Mouse (Mus musculus) CD8-positive naive resting alpha-beta T cell, adult 2 months (primary cell): Measurements from ENCODE around the gene Slc24a3.

Experiments
- DNase-seq, 2 experiments: peaks; one replicate each; pipeline ENCODE4 v3.0.0; 2022; ENCODE audit warnings: low read depth in 2 of 2, low spot score in 2 of 2

Gene Slc24a3

GRCm38 (mm10) chr2:145353801-145354200 lies 186.2 kb downstream of the Slc24a3 start:
- no peak for DNase-seq

GRCm38 (mm10) chr2:145358236-145358942 lies 190.8 kb downstream of the Slc24a3 start:
- no peak for DNase-seq

GRCm38 (mm10) chr2:145363604-145364003 lies 196.1 kb downstream of the Slc24a3 start:
- DNase-seq, result no peak

GRCm38 (mm10) chr2:145368701-145369100 lies 201.1 kb downstream of the Slc24a3 start:
- DNase-seq, result no peak

DNA sequence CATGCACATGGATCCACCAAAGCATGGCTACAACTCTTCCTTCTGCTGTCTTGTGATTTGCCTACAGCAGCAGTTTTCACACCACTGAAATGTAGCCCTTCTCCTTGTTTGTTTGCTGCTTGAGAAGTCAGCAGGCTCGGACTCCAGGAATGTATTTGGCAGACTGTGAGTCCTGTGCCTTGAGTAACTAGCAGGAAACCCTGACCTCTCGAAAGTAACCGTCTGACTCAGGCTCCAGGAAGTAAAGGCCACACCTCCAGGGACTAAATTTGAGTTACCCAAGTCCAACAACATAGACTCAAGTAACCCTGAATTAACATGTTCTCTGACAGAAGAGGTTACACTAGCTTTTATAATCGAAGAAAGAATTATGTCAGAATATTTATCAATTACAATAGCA lies 203.2 kb downstream of the Slc24a3 start:
- DNase-seq, result no peak

GRCm38 (mm10) chr2:145373803-145374202 lies 206.2 kb downstream of the Slc24a3 start:
- DNase-seq, result no peak

DNA sequence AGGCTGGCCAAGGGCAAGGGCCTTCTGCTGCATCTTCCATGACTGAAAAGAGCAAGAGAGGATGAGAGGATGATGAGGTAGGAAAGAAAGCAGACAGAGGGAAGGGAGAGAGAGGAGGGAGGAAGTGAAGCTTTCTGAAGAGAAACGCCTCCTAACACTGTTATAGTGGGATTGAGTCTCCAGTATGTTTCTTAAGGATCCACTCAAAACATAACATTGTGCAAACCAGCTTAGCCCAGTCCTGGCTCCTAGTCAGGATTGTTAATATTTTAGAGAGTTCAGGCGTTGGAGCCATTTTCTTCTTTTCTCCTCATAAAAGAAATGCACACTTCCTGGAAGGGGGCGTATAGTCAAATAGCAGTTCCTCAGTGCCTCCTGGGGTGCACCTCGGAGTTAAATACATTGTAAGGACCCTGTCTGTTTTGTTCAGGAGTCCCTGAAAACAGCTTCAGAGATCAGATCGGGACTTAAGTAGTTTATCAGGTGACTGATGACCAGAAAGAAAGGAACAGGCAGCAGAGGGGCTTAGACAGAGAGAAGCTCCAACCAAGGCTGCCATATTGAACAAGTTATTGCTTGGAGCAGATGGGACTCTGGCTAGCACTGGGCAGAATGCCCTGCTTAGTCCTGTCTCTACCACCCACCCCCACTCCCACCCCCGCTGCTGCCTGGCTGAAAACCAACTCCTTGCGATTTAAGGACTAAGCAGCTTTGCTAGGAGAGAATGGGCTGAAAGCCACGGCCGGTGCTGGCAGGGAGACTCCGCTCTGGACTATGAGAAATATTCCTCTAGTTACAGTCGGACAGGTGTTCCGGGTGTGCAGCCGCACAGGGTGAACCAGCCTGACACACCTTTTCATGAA lies 215.6 kb downstream of the Slc24a3 start:
- DNase-seq, result no peak

DNA sequence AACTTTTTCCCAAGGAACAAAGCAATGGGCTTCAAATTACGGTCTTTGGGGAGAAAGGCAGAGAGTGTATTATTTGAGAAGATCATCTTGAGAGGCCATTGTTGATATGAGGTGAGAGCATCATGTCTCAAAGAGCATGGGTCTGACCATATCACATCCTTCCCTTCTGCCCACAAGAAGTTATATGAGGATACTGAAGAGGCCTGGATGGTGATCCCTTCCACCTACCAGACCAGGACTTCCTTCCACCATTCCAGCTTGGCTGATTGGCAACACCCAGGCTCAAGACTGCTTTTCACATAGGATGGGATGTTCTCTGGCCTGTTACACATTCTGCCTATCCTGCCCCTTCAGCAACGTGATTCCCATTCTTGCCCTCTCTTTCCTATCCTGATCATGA lies 216.7 kb downstream of the Slc24a3 start:
- DNase-seq, result no peak

- no peak for DNase-seq
Observed at GRCm38 (mm10) chr2:145385220-145385619, 217.7 kb downstream of the Slc24a3 start.

- DNase-seq, result no peak
Observed at GRCm38 (mm10) chr2:145385773-145386172, 218.2 kb downstream of the Slc24a3 start.

- no peak for DNase-seq
Observed at GRCm38 (mm10) chr2:145395804-145396203, 228.2 kb downstream of the Slc24a3 start.

GRCm38 (mm10) chr2:145396579-145396978 lies 229.0 kb downstream of the Slc24a3 start:
- DNase-seq, result no peak

- DNase-seq, result no peak
Observed at GRCm38 (mm10) chr2:145397456-145398206, 230.1 kb downstream of the Slc24a3 start.

DNA sequence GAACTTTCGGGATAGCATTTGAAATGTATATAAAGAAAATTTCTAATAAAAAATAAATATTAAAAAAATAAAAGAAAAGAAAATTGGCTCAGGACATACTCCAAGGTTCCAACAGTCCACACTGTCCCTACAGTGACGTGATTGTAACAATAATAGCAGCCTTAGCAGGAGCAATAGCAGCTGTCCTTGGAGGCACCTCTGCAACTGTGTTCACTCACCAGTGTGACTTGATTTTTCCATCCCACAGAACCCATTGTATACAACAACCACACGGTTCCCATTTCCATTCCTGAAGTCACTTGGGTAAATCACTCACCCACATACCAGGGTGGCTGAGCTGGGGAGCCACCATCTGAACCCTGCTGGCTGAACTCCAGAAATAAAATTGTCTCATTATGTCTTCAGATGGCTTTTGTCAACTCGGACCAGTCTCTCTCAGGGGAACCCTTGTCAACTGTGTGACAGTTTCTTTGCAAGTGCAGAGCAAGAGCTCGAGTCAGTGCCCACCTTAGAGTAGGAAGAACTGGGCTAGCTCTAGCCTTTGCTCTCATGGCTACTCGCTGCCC lies 233.8 kb downstream of the Slc24a3 start:
- DNase-seq, result no peak

GRCm38 (mm10) chr2:145401996-145402395 lies 234.4 kb downstream of the Slc24a3 start:
- DNase-seq, result no peak

DNA sequence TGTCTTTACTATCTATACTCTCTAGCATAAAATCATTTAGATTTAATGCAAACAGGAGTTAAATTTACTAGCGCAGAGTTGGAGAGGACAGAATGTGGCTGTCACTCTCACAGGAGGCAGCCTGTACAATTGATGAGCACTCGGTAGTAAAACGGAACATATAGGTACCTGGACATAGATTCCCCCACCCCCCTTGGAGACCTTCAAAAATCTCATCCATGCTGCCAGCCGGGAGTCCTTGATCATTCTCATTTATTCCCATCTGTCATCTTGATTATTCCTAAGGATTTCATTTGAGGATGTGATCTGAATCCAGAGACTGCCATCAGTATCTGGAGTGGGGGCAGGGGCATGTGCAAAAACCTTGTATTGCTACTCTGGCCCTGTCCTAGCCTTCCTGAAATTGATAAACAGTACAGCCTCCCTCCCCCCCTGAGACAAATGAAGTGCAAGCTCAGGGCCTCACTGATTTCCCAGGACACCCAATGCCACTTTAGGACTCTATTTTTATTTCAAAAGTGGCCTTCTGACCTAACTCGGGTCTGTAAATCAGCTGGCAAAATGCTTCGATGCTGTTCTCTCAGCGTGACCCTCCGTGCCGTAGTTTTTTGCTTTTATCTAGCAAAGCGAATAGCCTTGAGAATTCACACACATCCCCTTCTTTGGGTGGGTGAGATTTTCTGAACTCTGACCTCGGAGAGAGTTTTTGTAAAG lies 237.4 kb downstream of the Slc24a3 start:
- DNase-seq, result no peak

DNA sequence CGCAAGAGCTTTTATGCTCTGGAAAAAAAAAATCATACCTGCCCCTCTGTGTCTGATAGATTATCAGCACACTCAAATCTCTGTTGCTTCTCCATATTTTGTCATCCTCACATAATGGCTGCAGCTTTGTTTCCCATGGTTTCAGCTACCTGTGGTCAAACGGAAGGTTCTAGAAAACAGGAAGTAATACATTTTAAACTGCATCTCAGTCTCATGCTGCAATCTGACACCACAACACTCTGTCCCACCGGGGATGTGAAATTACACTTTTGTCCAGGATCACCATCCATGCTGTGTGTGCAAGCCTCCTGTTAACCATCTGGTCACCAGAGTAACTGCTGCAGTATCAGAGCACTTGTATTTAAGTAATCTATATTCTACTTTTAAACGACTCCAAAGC lies 238.2 kb downstream of the Slc24a3 start:
- no peak for DNase-seq

DNA sequence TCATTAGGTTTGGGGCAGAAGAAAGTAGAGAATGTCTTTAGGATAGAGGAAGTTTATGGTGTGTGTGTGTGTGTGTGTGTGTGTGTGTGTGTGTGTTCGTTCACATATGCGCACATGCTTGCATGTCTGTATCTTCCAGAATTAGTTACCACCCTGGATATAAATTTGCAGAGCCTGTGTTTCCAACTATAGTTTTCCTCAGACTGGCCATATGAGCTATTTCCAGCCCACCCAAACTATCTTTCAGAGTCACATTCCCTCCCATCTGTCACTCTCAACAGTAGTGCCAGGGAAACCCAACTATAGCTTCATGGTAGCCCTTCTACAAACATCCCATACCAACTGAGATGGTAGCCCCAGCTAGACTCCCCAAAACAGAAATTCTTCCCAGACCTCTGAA lies 250.2 kb downstream of the Slc24a3 start:
- DNase-seq, result no peak

GRCm38 (mm10) chr2:145419078-145419477 lies 251.5 kb downstream of the Slc24a3 start:
- no peak for DNase-seq

DNA sequence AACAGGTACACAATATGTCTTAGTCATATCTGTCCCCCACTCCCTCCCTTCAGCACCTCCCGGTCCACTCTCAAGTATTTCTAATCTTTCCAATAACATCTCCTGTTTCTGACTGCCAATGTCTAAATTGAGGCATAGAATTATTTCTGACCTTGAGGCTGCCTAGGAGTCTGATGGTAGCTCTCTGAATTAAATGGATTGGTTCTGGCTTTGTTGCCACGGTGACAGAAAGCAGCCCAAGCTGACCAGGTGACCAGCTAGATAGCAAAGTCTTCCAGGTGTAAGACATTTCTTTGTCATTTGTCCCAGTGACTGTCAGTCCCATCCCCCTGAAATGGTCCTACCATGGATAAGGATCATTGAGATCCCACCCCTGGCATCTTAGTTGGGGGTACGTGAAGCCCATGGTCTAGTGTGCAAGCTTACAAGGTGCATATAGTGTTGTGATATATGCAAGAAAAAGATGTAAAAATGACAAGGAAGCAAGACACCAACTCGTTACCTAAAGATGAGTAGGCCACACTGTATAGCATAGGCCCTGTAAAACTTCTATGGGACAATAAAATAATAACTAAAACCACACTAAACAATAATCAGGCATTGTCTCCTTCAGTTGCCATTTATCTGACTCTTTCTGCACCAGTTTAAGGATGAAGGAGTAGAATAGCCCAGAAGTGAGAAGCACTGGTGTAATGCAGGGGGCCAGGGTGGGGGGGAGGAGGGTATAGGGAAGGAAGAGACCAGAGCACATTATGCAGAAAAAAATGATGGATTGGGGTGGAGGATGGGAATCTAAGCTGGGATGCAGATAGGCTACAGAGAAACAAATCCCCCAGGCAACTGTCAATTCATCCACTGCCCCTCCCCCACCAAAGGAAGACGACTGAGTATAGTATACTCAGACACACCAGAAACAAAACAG lies 253.7 kb downstream of the Slc24a3 start:
- DNase-seq, result no peak
